Mouse (Mus musculus) spleen, adult 2 months (tissue): Measurements from ENCODE around the gene Acvr1.

ENCODE experiments used
- CTCF ChIP-seq: fragments of 200-500 bp; IDR thresholded peaks from 2 replicates; pipeline ENCODE4 v1.5.1; 2011; ENCODE audit warnings: mild to moderate bottlenecking, inconsistent platforms; ENCODE audit not compliant: insufficient read depth, insufficient read length, insufficient replicate concordance; ENCODE audit errors: extremely low read depth
- POLR2A ChIP-seq: fragments of 200-500 bp; IDR thresholded peaks from 2 replicates; pipeline ENCODE4 v1.6.1; 2011; ENCODE audit warnings: low read depth, low read length, inconsistent platforms

GRCm38 (mm10) chr2:58487279-58487560 lies 79.7 kb downstream of the Acvr1 start:
- TF ChIP-seq CTCF: no peak
- no peak for TF ChIP-seq POLR2A
